Mouse (Mus musculus): ENCODE data around the gene Rbm4b.
"Not testable (repeated sequence)": the region's sequence is repeated elsewhere in the genome, so short reads cannot be mapped to it uniquely, and the experiment has no call there.

Rbm4b gene

DNA sequence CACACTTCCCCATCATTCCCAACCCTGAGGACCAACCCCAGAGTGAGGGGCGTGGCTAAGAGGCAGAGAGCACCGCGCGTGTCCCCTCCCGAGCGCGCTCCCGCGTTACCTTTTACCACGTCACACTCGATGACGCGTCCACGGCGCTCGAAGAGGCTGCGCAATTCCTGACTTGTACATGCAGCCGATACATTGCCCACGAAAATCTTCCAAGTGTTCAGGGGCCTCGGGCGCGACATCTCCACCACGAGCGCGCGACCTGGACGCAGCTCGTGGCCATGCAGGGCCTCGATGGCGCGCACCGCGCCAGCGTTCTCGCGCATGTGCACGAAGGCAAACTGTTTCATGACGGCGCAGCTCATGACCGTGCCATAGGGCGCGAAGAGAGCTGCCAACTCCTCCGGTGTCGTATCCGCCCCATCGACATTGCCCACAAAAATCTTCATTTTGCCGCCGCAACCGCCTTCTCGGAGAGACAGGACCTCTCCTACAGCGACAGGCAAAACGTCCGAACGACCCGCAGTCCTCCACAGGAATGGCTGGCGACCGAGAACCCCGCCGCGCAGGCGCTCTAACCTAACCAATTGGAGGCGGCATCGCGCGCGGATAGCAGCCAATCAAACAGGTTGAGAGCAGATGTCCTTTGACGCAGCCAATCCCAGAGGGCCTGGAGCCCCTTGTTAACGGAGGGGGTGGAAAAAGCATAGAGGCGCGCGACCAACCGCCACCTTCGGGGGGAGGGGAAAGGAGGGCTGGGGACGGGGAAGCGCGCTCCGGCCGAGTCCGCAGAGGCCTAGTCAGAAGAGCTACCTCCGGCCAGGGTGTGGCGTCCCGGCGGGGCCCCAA lies 55.0 kb downstream of the Rbm4b start, which contains the start of the genes Gm21992 and Rbm14:
TSS of gene Gm21992 (minus strand) at position 550 of the 846 bp plus-strand sequence.
TSS of gene Rbm14 (minus strand) at position 572 of the 846 bp plus-strand sequence.
- DNase-seq: peak; percentile 96

GRCm38 (mm10) chr19:4811909-4812242 lies 55.6 kb downstream of the Rbm4b start:
- DNase-seq: no peak

DNA sequence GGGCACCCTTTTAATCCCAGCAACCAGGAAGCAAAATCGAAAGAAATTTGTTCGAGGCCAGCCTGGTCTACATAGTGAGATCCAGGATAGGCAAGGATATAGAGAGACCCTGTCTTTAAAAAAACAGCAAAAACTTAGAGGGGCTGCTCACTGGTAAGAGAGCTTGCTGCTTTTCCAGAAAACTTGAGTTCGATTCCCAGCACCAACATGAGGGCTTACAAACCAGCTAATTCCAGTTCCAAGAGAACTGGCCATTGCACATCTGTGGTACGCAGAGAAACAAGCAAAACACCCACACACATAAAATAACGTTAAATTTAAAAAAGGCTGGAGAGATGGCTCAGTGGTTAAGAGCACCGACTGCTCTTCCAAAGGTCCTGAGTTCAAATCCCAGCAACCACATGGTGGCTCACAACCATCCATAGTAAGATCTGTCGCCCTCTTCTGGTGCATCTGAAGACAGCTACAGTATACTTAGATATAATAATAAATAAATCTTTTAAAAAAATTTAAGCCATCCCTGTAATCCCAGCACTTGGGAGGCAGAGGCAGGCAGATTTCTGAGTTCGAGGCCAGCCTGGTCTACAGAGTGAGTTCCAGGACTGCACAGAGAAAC lies 56.1 kb downstream of the Rbm4b start:
- DNase-seq: not testable (repeated sequence)

DNA sequence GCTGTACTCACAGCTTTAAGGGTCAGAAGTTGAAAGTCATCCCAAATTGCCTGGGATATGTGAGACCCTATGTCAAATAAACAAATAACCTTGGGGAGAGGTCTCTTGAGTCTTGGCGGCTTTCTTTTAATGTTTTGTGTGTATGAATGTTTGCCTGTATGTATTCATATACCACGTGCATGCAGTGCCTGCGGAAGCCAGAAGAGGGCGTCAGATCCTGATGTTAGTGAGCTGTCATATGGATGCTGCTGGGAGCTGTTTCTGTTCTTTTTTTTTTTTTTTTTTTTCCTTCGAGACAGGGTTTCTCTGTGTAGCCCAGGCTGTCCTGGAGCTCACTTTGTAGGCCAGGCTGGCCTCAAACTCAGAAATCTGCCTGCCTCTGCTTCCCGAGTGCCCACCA lies 56.7 kb downstream of the Rbm4b start:
- peak; percentile 68 for DNase-seq

Measured in thymus, postnatal 4 days (tissue).